Mouse (Mus musculus) forebrain, postnatal 0 days (tissue): ENCODE measurements around the gene Ugt1a10. TPM values are rescaled to one million over a fixed set of nuclear protein-coding genes. Genes with fewer than 3 reads are reported as not detected.

Experiments
- ATAC-seq: fragments of 200-750 bp; cut with Nextera tagmentation; 2 replicates; pipeline ENCODE4 v1.8.0; 2017; ENCODE audit warnings: mild to moderate bottlenecking, moderate library complexity
- DNase-seq: peaks from one replicate; pipeline ENCODE4 v3.0.0-alpha.2; 2015
- H3K27ac ChIP-seq: fragments of 300-500 bp; sonication (generic); 2 replicates; pipeline ENCODE4 v1.5.1; 2014; ENCODE audit warnings: low read depth, mild to moderate bottlenecking, antibody characterized with exemption, low read length, moderate library complexity, mixed read lengths
- H3K27me3 ChIP-seq: fragments of 300-500 bp; sonication (generic); 2 replicates; pipeline ENCODE4 v1.6.1; 2014; ENCODE audit warnings: mild to moderate bottlenecking, low read length, mixed read lengths; ENCODE audit not compliant: insufficient read depth
- H3K36me3 ChIP-seq: fragments of 300-500 bp; sonication (generic); 2 replicates; pipeline ENCODE4 v1.6.1; 2014; ENCODE audit warnings: mild to moderate bottlenecking, moderate library complexity; ENCODE audit not compliant: insufficient read depth
- H3K4me1 ChIP-seq: fragments of 300-500 bp; sonication (generic); 2 replicates; pipeline ENCODE4 v1.6.1; 2014; ENCODE audit warnings: antibody characterized with exemption; ENCODE audit not compliant: insufficient read depth
- H3K4me2 ChIP-seq: fragments of 300-500 bp; sonication (generic); 2 replicates; pipeline ENCODE4 v1.6.1; 2014; ENCODE audit warnings: low read depth, mild to moderate bottlenecking, moderate library complexity
- H3K4me3 ChIP-seq: fragments of 300-500 bp; sonication (generic); 2 replicates; pipeline ENCODE4 v1.5.1; 2014; ENCODE audit warnings: low read depth, low read length, mixed read lengths
- H3K9ac ChIP-seq: fragments of 300-500 bp; sonication (generic); 2 replicates; pipeline ENCODE4 v1.6.1; 2014; ENCODE audit warnings: mild to moderate bottlenecking
- H3K9me3 ChIP-seq: fragments of 300-500 bp; sonication (generic); 2 replicates; pipeline ENCODE4 v1.6.1; 2016; ENCODE audit warnings: low read length
- CTCF ChIP-seq: sonication (generic); IDR thresholded peaks from 2 replicates; pipeline ENCODE4 v1.5.1; 2016; ENCODE audit warnings: antibody characterized with exemption, control low read depth, low read depth
- WGBS: fragments of 180-500 bp; shearing (Covaris S2); extraction: QIAGEN DNeasy Blood & Tissue Kit; methylation state at CpG from one replicate; pipeline ENCODE4 v1.1.7; 2014; 5-methylcytosine and 5-hydroxymethylcytosine counted together
- polyA plus RNA-seq: library from polyadenylated mRNA; unstranded; fragments of >200 nt; fragmentation: Nextera tagmentation; extraction: Ambion mirVana; gene quantifications from 2 replicates; pipeline ENCODE4 v1.2.1, GENCODE M21; 2015
- total RNA-seq: library from RNA; depleted of rRNA; stranded (reverse); fragments of >200 nt; gene quantifications from 2 replicates; pipeline ENCODE4 v1.2.3, GENCODE M21; 2014

Ugt1a10 gene
- total and polyA plus RNA-seq, 2 experiments from 2014 or later = not detected

- Histone ChIP-seq H3K36me3 (no peaks in the 10 kb centered on the region), H3K4me3 (no peak overlapping the region), H3K4me2 (no peak overlapping the region), H3K27me3 (no peaks in the 10 kb centered on the region), H3K27ac (no peak overlapping the region), H3K9ac (no peak overlapping the region), H3K4me1 (no peaks in the 10 kb centered on the region), H3K9me3 (peaks cover 100% of the 10 kb centered on the region)
- TF ChIP-seq CTCF = no peak
- DNase-seq (no peak), ATAC-seq (no peak)
- WGBS = 43% methylated on average over 6 of the region's 6 CpGs
Measured at GRCm38 (mm10) chr1:88246386-88246785, 191.2 kb downstream of the Ugt1a10 start.

- Histone ChIP-seq H3K4me3 (no peak overlapping the region), H3K9me3 (peaks cover 96% of the 10 kb centered on the region), H3K27me3 (no peaks in the 10 kb centered on the region), H3K4me1 (no peaks in the 10 kb centered on the region), H3K4me2 (no peak overlapping the region), H3K36me3 (no peaks in the 10 kb centered on the region), H3K9ac (no peak overlapping the region), H3K27ac (no peak overlapping the region)
- 46% methylated on average over 2 of the region's 2 CpGs for WGBS
- no peak for ATAC-seq
- no peak for TF ChIP-seq CTCF
- DNase-seq = no peak
Measured at GRCm38 (mm10) chr1:88247660-88248059, 192.5 kb downstream of the Ugt1a10 start.

GRCm38 (mm10) chr1:88248658-88249057, 193.5 kb downstream of the Ugt1a10 start:
- H3K4me2 ChIP-seq = no peak overlapping the region
- no peak for DNase-seq
- H3K27ac ChIP-seq = no peak overlapping the region
- no peaks in the 10 kb centered on the region for H3K4me1 ChIP-seq
- H3K27me3 ChIP-seq = no peaks in the 10 kb centered on the region
- no peak overlapping the region for H3K9ac ChIP-seq
- H3K9me3 ChIP-seq = peaks cover 96% of the 10 kb centered on the region
- 64% methylated on average over 4 of the region's 4 CpGs for WGBS
- no peak for ATAC-seq
- TF ChIP-seq CTCF = no peak
- no peak overlapping the region for H3K4me3 ChIP-seq
- no peaks in the 10 kb centered on the region for H3K36me3 ChIP-seq

- WGBS = 80% methylated on average over 7 of the region's 7 CpGs
- TF ChIP-seq CTCF = no peak
- DNase-seq (no peak), ATAC-seq (no peak)
- no peaks in the 10 kb centered on the region for H3K4me1 ChIP-seq
- H3K9ac ChIP-seq = no peak overlapping the region
- H3K27ac ChIP-seq = no peak overlapping the region
- no peaks in the 10 kb centered on the region for H3K36me3 ChIP-seq
- no peak overlapping the region for H3K4me2 ChIP-seq
- H3K27me3 ChIP-seq = no peaks in the 10 kb centered on the region
- H3K9me3 ChIP-seq = peaks cover 96% of the 10 kb centered on the region
- H3K4me3 ChIP-seq = no peak overlapping the region
Measured at GRCm38 (mm10) chr1:88249596-88249995, 194.4 kb downstream of the Ugt1a10 start.

- H3K4me2 ChIP-seq = no peak overlapping the region
- ATAC-seq (no peak), DNase-seq (no peak)
- H3K36me3 ChIP-seq = no peaks in the 10 kb centered on the region
- H3K9me3 ChIP-seq = peaks cover 96% of the 10 kb centered on the region
- no peaks in the 10 kb centered on the region for H3K27me3 ChIP-seq
- H3K27ac ChIP-seq = no peak overlapping the region
- WGBS = 83% methylated on average over 5 of the region's 5 CpGs
- no peak overlapping the region for H3K9ac ChIP-seq
- no peaks in the 10 kb centered on the region for H3K4me1 ChIP-seq
- TF ChIP-seq CTCF = no peak
- no peak overlapping the region for H3K4me3 ChIP-seq
Measured at GRCm38 (mm10) chr1:88250023-88250422, 194.8 kb downstream of the Ugt1a10 start.

- Histone ChIP-seq H3K9me3 (peaks cover 96% of the 10 kb centered on the region), H3K9ac (no peak overlapping the region), H3K4me1 (no peaks in the 10 kb centered on the region), H3K4me2 (no peak overlapping the region), H3K4me3 (no peak overlapping the region), H3K36me3 (no peaks in the 10 kb centered on the region), H3K27me3 (no peaks in the 10 kb centered on the region), H3K27ac (no peak overlapping the region)
- no peak for TF ChIP-seq CTCF
- ATAC-seq (no peak), DNase-seq (no peak)
- 78% methylated on average over 8 of the region's 8 CpGs for WGBS
Measured at GRCm38 (mm10) chr1:88253106-88253505, 197.9 kb downstream of the Ugt1a10 start.

- Histone ChIP-seq H3K36me3 (no peaks in the 10 kb centered on the region), H3K27ac (no peak overlapping the region), H3K27me3 (no peaks in the 10 kb centered on the region), H3K4me1 (no peaks in the 10 kb centered on the region), H3K9me3 (peaks cover 92% of the 10 kb centered on the region), H3K4me2 (no peak overlapping the region), H3K9ac (no peak overlapping the region), H3K4me3 (no peak overlapping the region)
- no peak for TF ChIP-seq CTCF
- 68% methylated on average over 6 of the region's 6 CpGs for WGBS
- ATAC-seq (no peak), DNase-seq (no peak)
Measured at GRCm38 (mm10) chr1:88253540-88253939, 198.4 kb downstream of the Ugt1a10 start.

- no peak overlapping the region for H3K9ac ChIP-seq
- H3K9me3 ChIP-seq = peaks cover 78% of the 10 kb centered on the region
- 90% methylated on average over 12 of the region's 12 CpGs for WGBS
- no peaks in the 10 kb centered on the region for H3K27me3 ChIP-seq
- ATAC-seq = no peak
- no peak for TF ChIP-seq CTCF
- peaks cover 9% of the 10 kb centered on the region for H3K36me3 ChIP-seq
- H3K27ac ChIP-seq = no peak overlapping the region
- H3K4me2 ChIP-seq = no peak overlapping the region
- H3K4me1 ChIP-seq = no peaks in the 10 kb centered on the region
- no peak for DNase-seq
- no peak overlapping the region for H3K4me3 ChIP-seq
Measured at GRCm38 (mm10) chr1:88254793-88255465, 199.7 kb downstream of the Ugt1a10 start.
